Mouse (Mus musculus) adrenal gland, postnatal 36 days (tissue): ENCODE measurements around the gene Tnni3. TPM values are rescaled to one million over a fixed set of nuclear protein-coding genes. Genes with fewer than 3 reads are reported as not detected.

ENCODE experiments used
- DNase-seq, 2 experiments: peaks; one replicate each; pipeline ENCODE4 v3.0.0; 2021; ENCODE audit warnings: mixed read lengths in 1 of 2
- total RNA-seq, 2 experiments: library from RNA; stranded (reverse); gene quantifications; 2 replicates each; pipeline ENCODE4 v1.2.3; 2021

Tnni3 gene
- total RNA-seq, 2 experiments from 2014 or later, result 0.56 to 0.76 TPM

GRCm38 (mm10) chr7:4498251-4498650 lies 25.8 kb downstream of the Tnni3 start:
- DNase-seq, result peak; percentile 51 to 72

GRCm38 (mm10) chr7:4497271-4497903 lies 26.6 kb downstream of the Tnni3 start:
- no peak for DNase-seq

GRCm38 (mm10) chr7:4496468-4496867 lies 27.6 kb downstream of the Tnni3 start:
- peak; percentile 59 to 62 for DNase-seq

- no peak for DNase-seq
These were observed 30.0 kb downstream of the Tnni3 start for GRCm38 (mm10) chr7:4493991-4494390.

- DNase-seq, result no peak
These were observed 31.5 kb downstream of the Tnni3 start for GRCm38 (mm10) chr7:4492284-4493224.

- peak in 1 of 2 experiments; percentile 14 for DNase-seq
These were observed 32.7 kb downstream of the Tnni3 start for GRCm38 (mm10) chr7:4491308-4491707.

GRCm38 (mm10) chr7:4482281-4482680 lies 41.7 kb downstream of the Tnni3 start:
- no peak for DNase-seq

GRCm38 (mm10) chr7:4479674-4480073 lies 44.4 kb downstream of the Tnni3 start:
- peak; percentile 28 to 53 for DNase-seq

GRCm38 (mm10) chr7:4478796-4479291 lies 45.2 kb downstream of the Tnni3 start:
- DNase-seq, result no peak

GRCm38 (mm10) chr7:4478021-4478795 lies 45.8 kb downstream of the Tnni3 start:
- peak; percentile 83 to 87 for DNase-seq

- DNase-seq, result no peak
These were observed 50.1 kb downstream of the Tnni3 start for GRCm38 (mm10) chr7:4473940-4474339.

GRCm38 (mm10) chr7:4471179-4471555 lies 52.9 kb downstream of the Tnni3 start:
- DNase-seq, result peak; percentile 88 to 89

- peak; percentile 69 to 79 for DNase-seq
These were observed 53.5 kb downstream of the Tnni3 start for GRCm38 (mm10) chr7:4470275-4471178.

Other genes starting within 250 kb of the Tnni3 start
- gene Ncr1, start 186.5 kb downstream of the Tnni3 start, total RNA-seq, result not detected
- under 1 TPM in 1 of 2 experiments, not detected in 1; 0.20 TPM for gene Gp6, start 126.5 kb downstream of the Tnni3 start, total RNA-seq
- gene Rdh13, start 78.6 kb downstream of the Tnni3 start, total RNA-seq, result 10 to 100 TPM; 18.3 to 24.1 TPM
- gene Eps8l1, start 63.6 kb downstream of the Tnni3 start, total RNA-seq, result 1 to 10 TPM; 2.6 to 9.6 TPM
- 100 to 1,000 TPM in 1 of 2 experiments, 10 to 100 TPM in 1; 74.6 to 112 TPM for gene Ppp1r12c, start 22.5 kb downstream of the Tnni3 start, total RNA-seq
- gene Tnnt1, start 7.8 kb downstream of the Tnni3 start, total RNA-seq, result 1 to 10 TPM; 1.0 to 1.8 TPM
- gene Dnaaf3, start 8.2 kb upstream of the Tnni3 start, total RNA-seq, result 1 to 10 TPM in 1 of 2 experiments, under 1 TPM in 1; 0.70 to 1.2 TPM
- 1 to 10 TPM; 6.4 to 9.5 TPM for gene Syt5, start 23.3 kb upstream of the Tnni3 start, total RNA-seq
- gene Ptprh, start 79.8 kb upstream of the Tnni3 start, total RNA-seq, result not detected
- 1 to 10 TPM; 5.9 to 8.2 TPM for gene Tmem86b, start 107.2 kb upstream of the Tnni3 start, total RNA-seq
- gene Ppp6r1, start 134.8 kb upstream of the Tnni3 start, total RNA-seq, result 10 to 100 TPM; 82.6 to 89.5 TPM
- gene Hspbp1, start 160.8 kb upstream of the Tnni3 start, total RNA-seq, result 10 to 100 TPM; 47.8 to 50.7 TPM
- gene Brsk1, start 166.4 kb upstream of the Tnni3 start, total RNA-seq, result 1 to 10 TPM; 6.6 to 8.0 TPM
- gene Tmem150b, start 201.0 kb upstream of the Tnni3 start, total RNA-seq, result under 1 TPM; 0.16 to 0.43 TPM
- gene Kmt5c, start 215.9 kb upstream of the Tnni3 start, total RNA-seq, result 10 to 100 TPM; 30.5 to 34.6 TPM
- gene Cox6b2, start 228.9 kb upstream of the Tnni3 start, total RNA-seq, result 1 to 10 TPM; 7.5 to 7.8 TPM
- gene Fam71e2, start 247.1 kb upstream of the Tnni3 start, total RNA-seq, result not detected